Mouse (Mus musculus): ENCODE data around the gene Gnpat. TPM values are rescaled to one million over a fixed set of nuclear protein-coding genes. Genes with fewer than 3 reads are reported as not detected.
A peak's percentile ranks its signal among the peaks of the same experiment; 100 is the strongest.

Gnpat gene
- total RNA-seq, 2 experiments from 2014 or later: 56.6 to 61.4 TPM

DNA sequence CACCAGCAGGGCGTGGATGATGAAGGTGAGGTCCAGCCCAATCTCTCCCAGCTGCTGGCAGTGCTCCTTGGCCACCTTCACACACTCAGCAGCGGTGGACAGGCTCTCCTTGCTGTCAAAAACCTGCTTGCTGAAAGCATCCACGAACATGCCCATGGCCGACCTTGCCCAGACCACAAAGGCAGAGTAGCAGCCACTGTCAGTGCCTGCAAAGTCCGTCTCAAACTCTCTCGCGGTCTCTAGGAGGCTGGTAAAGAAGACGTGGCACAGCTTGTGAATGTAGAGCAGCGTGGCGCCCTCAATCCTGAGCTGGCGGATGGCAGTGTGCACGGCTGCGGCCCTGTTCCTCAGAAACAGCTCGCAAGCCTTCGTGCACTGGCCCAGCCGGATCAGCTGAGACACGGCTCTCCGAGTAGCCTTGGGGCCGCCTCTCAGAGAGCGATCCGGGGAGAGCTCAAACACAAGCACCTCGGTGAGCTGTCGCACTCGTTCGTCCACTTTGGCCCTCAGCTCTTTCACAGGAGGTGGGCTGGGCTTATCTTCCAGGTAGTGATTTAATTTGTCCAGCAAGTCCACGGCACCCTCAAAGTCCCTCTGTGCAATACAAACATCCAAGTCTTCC is 33.3 kb downstream of the Gnpat start:
- intact Hi-C loops (cut with DNase I): loop anchor here (5.0 kb wide), 2 partner anchors 51 to 116 kb away; partner anchors contain the start of genes Egln1 and Tsnax
- peak in 1 of 2 experiments; percentile 37 for DNase-seq (ENCODE audit: extremely low spot score in 1 of 2, low spot score in 2 of 2)

GRCm38 (mm10) chr8:124896632-124897385 is 34.0 kb downstream of the Gnpat start:
- intact Hi-C loops (cut with DNase I): loop anchor here (5.0 kb wide), 2 partner anchors 50 to 115 kb away; partner anchors contain the start of genes Egln1 and Tsnax
- peak; percentile 60 to 90 for DNase-seq (ENCODE audit: extremely low spot score in 1 of 2, low spot score in 2 of 2)

- intact Hi-C loops (cut with DNase I): loop anchor here (5.0 kb wide), 2 partner anchors 50 to 115 kb away; partner anchors contain the start of genes Egln1 and Tsnax
- DNase-seq (ENCODE audit: extremely low spot score in 1 of 2, low spot score in 2 of 2): peak; percentile 96 to 97
Measured at GRCm38 (mm10) chr8:124897386-124898250, 34.8 kb downstream of the Gnpat start, which contains the start of the genes Exoc8 and Sprtn. TSS of gene Exoc8 (minus strand) at chr8:124897705. TSS of gene Sprtn (plus strand) at chr8:124897886.

DNA sequence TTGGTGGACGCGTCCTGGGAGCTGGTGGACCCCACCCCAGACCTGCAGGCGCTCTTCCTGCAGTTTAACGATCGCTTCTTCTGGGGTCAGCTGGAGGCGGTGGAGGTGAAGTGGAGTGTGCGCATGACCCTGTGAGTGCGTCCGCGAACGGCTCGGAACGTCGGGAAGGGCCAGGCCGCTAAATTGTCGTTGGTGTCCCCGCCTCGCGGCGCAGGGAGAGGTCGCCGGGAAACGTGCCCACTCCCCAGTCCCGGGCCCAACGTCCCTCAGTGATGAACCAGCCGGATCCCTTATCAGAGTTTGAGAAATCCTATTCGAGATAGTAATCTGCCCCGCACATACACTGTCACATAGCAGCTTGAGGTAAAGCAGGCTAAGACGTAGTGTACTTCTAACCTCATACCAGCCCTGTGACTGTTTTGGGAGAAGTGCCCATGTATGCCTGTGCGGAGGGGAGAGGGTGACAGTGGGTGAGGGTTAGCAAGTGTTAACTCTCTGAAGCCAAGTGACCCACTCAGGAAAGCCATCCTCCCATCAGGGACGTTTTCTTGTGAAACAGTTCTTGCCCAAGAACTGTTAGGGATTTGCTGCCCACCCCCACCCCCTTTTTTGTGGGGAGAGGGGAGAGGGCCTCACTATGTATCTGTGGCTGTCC is 35.5 kb downstream of the Gnpat start:
- intact Hi-C loops (cut with DNase I): loop anchor here (5.0 kb wide), 2 partner anchors 49 to 114 kb away; partner anchors contain the start of genes Egln1 and Tsnax
- DNase-seq (ENCODE audit: extremely low spot score in 1 of 2, low spot score in 2 of 2): no peak

DNA sequence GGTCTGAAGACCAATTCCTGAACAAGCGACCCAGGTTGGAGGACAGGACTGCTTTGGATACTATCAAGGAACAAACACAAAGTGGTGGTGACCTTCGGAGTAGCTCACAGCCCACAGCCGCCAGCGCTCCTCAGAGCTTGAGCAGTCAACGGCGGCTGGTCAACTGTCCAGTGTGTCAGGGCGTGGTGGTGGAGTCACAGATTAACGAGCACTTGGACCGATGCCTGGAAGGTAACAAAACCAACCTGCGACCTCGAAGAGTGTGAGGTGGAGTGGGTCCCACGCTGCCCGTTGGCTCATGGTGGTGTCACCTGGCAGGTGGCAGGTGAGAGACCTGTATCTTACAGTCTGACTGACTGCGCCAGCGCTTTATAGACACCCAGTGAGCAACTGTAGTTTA is 40.4 kb downstream of the Gnpat start:
- no peak for DNase-seq (ENCODE audit: extremely low spot score in 1 of 2, low spot score in 2 of 2)
- intact Hi-C loops (cut with DNase I): no loop called here

DNA sequence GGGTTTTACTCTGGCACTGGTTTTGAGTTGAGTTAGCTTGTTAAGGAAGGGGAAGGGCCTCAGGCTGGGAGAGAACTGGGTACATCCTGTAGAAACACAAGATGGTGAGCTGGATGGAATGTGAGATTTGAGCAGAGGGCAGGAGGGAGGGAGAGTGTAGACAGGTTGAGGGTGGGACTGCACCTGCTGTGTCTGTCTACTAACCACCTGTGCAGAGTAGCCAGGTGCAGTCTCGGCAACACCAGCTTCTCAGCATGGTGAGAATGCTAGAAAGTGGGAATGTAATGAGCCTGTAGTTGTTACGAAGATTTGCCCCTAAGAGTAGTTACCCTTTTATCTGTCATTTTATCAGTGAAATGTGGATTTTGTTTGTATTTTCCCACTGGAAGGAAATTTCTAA is 42.6 kb downstream of the Gnpat start:
- intact Hi-C loops (cut with DNase I): no loop called here
- DNase-seq (ENCODE audit: extremely low spot score in 1 of 2, low spot score in 2 of 2): no peak

DNA sequence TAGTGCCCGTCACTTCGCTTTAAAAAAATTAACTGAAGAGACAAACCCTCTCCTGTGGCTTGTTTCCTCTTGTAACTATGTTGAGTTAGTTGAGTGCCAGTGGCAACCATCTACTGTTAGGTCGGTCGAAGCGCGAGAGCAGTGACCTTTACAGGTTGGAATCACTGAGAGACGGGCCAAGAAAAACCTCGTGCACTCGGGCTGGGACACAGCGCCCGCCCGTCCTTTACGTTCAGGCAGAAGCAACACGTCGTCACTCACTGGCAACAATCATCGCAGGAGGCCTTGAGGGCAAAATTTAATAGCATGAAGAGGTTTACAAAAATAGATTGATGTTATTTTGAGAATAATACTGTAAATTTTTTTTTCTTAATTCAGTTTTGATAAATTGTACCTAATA is 47.1 kb downstream of the Gnpat start:
- intact Hi-C loops (cut with DNase I): no loop called here
- no peak for DNase-seq (ENCODE audit: extremely low spot score in 1 of 2, low spot score in 2 of 2)

- intact Hi-C loops (cut with DNase I): no loop called here
- no peak for DNase-seq (ENCODE audit: extremely low spot score in 1 of 2, low spot score in 2 of 2)
Measured at GRCm38 (mm10) chr8:124910349-124910748, 47.5 kb downstream of the Gnpat start.

DNA sequence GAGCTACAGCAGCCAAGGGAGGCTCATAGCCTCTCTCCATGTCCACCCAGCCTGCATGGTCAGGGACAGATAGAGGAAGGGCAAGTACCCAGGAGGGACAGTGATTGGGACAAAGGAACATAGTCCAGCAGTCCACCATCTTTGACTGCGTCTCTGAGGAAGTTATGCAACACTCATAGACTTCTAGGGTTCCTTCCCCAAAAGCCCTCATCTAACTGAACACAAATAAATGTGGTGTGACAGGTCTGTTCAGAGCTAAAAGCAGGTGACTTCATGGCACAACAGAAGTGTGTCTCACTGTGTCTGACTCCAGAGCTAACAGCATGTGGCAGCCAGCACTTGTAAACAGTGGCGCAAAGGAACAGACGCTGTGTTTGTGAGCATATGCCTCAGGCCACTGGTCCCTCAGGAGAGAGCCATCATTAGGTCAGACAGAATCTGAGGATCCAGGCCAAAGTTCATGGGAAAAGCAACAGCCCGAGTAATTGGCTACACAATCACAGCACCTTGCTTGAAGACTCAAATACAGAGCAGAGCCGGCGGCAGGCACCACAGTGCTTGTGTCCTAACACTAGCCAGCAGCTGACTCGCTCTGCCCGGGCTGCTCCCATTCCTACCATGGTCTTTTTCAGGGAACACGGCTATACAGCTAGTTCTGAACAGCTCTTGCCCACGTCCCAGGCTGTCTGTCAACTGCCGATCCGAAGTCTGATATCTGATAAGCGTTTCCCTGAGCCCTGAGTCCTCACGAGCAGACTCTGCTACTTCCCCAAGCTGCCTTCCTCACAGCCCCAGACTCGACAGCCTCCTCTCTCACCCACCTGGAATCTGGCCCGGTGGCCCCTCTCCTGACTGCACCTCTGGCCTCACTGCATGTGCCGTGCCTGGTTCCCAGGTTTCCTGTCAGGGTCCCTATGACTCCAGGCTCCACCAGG is 49.4 kb downstream of the Gnpat start:
- intact Hi-C loops (cut with DNase I): no loop called here
- no peak for DNase-seq (ENCODE audit: extremely low spot score in 1 of 2, low spot score in 2 of 2)

DNA sequence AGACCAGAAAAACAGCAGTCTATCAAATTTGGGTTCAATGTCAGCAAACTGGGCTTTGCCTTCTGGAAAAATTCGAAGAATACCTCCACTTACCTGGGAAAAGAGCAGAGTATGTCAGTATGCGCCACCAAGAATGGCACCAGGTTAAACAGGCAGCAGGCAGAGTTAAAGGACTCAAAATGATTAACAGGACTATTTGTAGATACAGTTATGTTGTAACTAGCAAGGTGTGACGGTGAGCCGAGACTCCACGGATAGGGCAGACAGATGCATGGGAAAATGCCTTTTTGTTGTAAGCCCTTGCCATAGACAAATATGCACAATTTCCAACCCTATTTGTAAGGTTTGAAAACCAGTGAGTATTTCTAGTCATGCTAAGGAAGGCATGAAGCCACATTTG is 51.2 kb downstream of the Gnpat start:
- intact Hi-C loops (cut with DNase I): no loop called here

DNA sequence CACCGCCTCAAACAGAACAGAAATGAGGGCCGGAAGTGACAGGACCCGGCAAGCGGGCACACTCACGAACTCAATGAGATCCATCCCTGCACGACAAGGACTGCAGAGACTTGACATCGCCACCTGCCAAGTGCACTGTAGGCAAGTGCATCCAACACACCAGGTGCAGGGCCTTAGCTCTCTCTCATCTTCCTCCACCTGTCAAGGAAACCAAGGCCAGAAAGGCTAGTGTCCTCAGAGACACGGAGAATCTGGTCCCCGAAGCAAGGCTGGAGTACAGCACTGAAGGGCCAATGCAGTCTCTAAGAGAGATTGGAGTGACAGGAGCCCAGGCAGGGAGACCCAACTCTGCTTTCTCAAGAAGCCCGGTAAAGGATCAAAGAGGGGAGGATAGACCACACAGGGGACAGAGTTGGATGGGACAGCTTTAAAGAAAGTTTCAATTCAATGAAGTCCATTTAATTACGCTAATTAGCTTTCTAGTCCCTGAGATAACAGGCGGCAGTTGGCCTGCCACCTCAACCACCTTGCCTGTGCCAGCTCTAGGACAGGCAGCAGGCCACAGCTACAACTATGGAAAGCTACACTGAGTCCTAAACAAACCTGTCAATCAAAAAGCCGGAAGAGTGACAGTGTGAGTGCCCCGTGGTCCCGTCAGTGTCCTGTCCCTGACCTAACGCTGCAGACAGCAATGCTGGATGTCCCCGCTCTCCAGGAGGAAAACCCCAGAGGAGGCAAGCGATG is 55.1 kb downstream of the Gnpat start:
- intact Hi-C loops (cut with DNase I): no loop called here
- no peak for DNase-seq (ENCODE audit: extremely low spot score in 1 of 2, low spot score in 2 of 2)

More for the DNA sequence above, 51.2 kb downstream of the Gnpat start:
- DNase-seq (ENCODE audit: extremely low spot score in 1 of 2, low spot score in 2 of 2): no peak

DNA sequence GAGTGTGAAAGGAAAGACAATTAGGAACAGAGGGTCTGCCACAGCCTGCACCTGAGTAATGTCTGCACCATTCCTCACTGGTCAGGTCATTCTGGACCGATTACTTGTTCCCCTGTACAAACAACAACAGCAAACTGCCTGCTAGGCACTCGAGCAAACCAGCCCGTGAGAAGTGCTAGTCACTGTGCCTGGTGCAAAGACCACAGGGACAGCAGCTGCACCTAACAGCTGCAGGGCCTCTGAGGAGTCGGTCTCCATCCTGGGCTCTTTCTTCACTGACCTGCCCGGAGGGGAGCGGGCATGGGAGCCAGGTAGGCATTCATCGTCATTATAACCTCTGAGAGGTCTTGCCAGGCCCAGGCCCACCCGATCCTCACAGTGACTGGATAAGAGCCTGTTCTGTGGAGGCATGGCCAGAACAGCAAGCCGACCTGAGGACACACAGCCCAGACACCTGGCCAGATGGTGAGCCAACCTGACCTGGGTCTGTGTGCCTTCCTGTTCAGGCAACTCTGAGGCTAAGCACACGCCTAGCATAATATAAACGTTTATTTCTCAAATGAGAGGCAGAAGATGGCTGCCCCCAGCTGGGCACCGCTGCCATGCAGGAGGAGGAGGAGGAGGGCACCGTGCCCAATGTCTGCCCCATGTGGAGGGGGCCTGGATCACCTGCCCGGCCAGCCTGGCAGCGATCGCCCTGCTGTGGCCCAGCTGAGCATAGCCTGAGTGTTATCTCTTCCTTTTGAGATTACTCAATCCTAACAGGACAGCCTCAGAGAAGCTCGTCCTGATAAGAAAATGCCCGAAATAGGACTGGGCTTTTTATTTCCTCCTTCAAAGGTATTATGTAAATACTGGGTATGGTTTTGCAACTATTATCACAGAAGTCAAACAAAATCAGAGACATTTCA is 58.8 kb downstream of the Gnpat start:
- intact Hi-C loops (cut with DNase I): no loop called here
- DNase-seq (ENCODE audit: extremely low spot score in 1 of 2, low spot score in 2 of 2): no peak

DNA sequence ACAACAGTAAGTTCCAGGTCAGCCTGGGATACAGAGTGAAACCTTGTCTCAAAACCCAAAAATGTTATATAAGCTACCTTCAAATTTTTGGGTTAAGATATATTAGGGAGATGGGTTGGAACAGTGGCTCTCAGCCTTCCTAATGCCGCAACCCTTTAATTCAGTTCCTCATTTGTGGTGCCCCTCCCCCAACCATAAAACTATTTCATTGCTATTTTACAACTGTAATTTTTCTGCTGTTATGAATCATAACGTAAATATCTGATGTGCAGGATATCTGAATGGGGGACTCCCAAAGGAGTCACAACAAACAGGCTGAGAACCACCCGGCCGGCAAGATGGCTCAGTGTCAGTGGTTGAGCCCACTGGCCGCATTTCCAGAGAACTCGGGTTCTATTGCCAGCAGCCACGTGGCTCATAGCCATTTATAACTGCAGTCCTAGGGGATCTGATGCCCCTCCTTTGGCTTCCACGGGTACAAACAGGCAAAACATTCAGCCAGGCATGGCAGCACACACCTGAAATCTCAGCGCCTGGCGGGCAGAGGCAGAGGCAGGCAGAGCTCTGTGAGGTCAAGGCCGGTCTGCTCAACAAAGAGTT is 59.8 kb downstream of the Gnpat start:
- no peak for DNase-seq (ENCODE audit: extremely low spot score in 1 of 2, low spot score in 2 of 2)
- intact Hi-C loops (cut with DNase I): no loop called here

DNA sequence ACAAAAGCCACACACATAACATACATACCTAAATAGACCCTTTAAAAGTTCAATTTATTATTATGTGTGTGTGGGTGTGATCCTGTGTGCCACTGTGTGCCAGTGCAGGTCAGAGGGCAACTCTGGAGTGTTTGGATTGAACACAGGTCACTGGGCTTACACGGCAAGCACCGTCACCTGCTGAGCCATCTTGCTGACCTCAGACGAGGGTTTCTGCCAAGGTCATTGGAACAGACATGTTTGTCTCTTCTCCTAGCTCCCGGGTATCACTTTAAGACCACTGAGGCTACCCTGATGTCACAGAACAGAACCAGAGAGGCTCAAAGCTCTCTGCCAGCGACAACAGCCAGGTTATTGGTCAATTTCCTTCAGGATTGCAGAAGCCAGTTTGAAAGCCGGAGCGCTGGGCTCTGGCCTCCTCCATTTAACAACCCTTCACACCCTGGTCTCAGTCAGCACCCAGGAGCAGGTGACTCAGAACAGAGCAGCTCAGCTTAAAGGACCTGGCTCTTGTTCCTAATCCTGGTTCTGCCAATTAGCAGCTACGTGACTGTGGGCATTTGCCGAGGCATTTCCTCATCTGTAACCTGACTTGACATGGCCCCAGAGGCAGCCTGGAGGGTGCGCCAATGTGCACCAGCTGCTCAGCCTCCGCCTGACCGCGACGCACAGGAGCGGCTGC is 61.3 kb downstream of the Gnpat start:
- no peak for DNase-seq (ENCODE audit: extremely low spot score in 1 of 2, low spot score in 2 of 2)
- intact Hi-C loops (cut with DNase I): no loop called here

Measured in left cerebral cortex, postnatal 10 days (tissue).